Comparison of ENCODE assay signal across 8 mouse cellular contexts in genomic region chr6:146994236-146994635, GRCm38 (mm10). TPM values are rescaled to one million over a fixed set of nuclear protein-coding genes. Genes with fewer than 3 reads are reported as not detected.
DNase-seq lines count a peak whose midpoint lies in the region; ATAC-seq lines count a peak whose summit lies in the region.

No protein-coding gene starts in this region.

- no peaks in the 10 kb centered on the region for H3K9me3 ChIP-seq in hindbrain, embryonic 10.5 days
- no peaks in the 10 kb centered on the region for H3K9me3 ChIP-seq in hindbrain, embryonic 12.5 days (replicated peaks)
- H3K9me3 ChIP-seq in embryonic facial prominence, embryonic 10.5 days, result no peaks in the 10 kb centered on the region

- H3K27me3 ChIP-seq in hindbrain, embryonic 10.5 days (ENCODE audit: insufficient read depth, poor library complexity, severe bottlenecking), result no peaks in the 10 kb centered on the region
- H3K27me3 ChIP-seq in hindbrain, embryonic 12.5 days, result no peaks in the 10 kb centered on the region
- no peaks in the 10 kb centered on the region for H3K27me3 ChIP-seq in embryonic facial prominence, embryonic 10.5 days (replicated peaks; ENCODE audit: low read depth, poor library complexity, severe bottlenecking)

- DNase-seq in hindbrain, embryonic 10.5 days (ENCODE audit: low spot score), result peak; percentile 18
- peak; percentile 20 for DNase-seq in CD4-positive helper T cell, adult 2 months (ENCODE audit: low read depth, low spot score)
- DNase-seq in WW6 (ENCODE audit: low read depth, low spot score), result peak; percentile 7
- DNase-seq in embryonic facial prominence, embryonic 10.5 days (ENCODE audit: low spot score), result peak; percentile 50
- DNase-seq in layer of hippocampus, adult 9-11 months, result peak; percentile 31
- DNase-seq in naive thymus-derived CD4-positive, alpha-beta T cell, adult 2 months (ENCODE audit: low read depth), result peak; percentile 54

- no peak overlapping the region for H3K4me3 ChIP-seq in hindbrain, embryonic 10.5 days
- H3K4me3 ChIP-seq in hindbrain, embryonic 12.5 days, result no peak overlapping the region
- no peak overlapping the region for H3K4me3 ChIP-seq in embryonic facial prominence, embryonic 10.5 days

- H3K9ac ChIP-seq in hindbrain, embryonic 12.5 days, result no peak overlapping the region

- no peak for ATAC-seq in hindbrain, embryonic 12.5 days (ENCODE audit: low FRiP score)
- no peak for ATAC-seq in monocyte, adult 5-6 weeks (replicated peaks; ENCODE audit: insufficient number of reproducible peaks, low FRiP score, low TSS enrichment, poor library complexity, severe bottlenecking)

- H3K4me2 ChIP-seq in hindbrain, embryonic 12.5 days (replicated peaks), result no peak overlapping the region

- H3K4me1 ChIP-seq in hindbrain, embryonic 10.5 days (replicated peaks), result no peaks in the 10 kb centered on the region
- H3K4me1 ChIP-seq in hindbrain, embryonic 12.5 days, result no peaks in the 10 kb centered on the region
- no peaks in the 10 kb centered on the region for H3K4me1 ChIP-seq in embryonic facial prominence, embryonic 10.5 days

- H3K27ac ChIP-seq in hindbrain, embryonic 10.5 days, result no peak overlapping the region
- no peak overlapping the region for H3K27ac ChIP-seq in hindbrain, embryonic 12.5 days
- no peak overlapping the region for H3K27ac ChIP-seq in embryonic facial prominence, embryonic 10.5 days (replicated peaks)

- peaks cover 11% of the 10 kb centered on the region for H3K36me3 ChIP-seq in hindbrain, embryonic 10.5 days
- no peaks in the 10 kb centered on the region for H3K36me3 ChIP-seq in hindbrain, embryonic 12.5 days
- peaks cover 26% of the 10 kb centered on the region for H3K36me3 ChIP-seq in embryonic facial prominence, embryonic 10.5 days (replicated peaks)

- 48% methylated on average over 5 of the region's 5 CpGs for WGBS in hindbrain, embryonic 10.5 days
- 39% methylated on average over 5 of the region's 5 CpGs for WGBS in hindbrain, embryonic 12.5 days
- WGBS in embryonic facial prominence, embryonic 10.5 days, result 45% methylated on average over 5 of the region's 5 CpGs

RNA-seq across cellular contexts. Expression of gene Rep15, which starts 38.1 kb away (rescaled TPM):
- 0.50 and 0.97 TPM in 2 replicates for polyA plus RNA-seq in hindbrain, embryonic 10.5 days (2016; fragmentation: Nextera tagmentation; extraction: Ambion mirVana)
- 0.50 and 0.90 TPM in 2 replicates for polyA plus RNA-seq in hindbrain, embryonic 12.5 days (2016; fragmentation: Nextera tagmentation; extraction: Ambion mirVana)
- polyA plus RNA-seq in embryonic facial prominence, embryonic 10.5 days (2016; fragmentation: Nextera tagmentation; extraction: Ambion mirVana), result 1.0 and 1.2 TPM in 2 replicates
- 0.39 to 1.5 TPM (median 0.48 TPM) in 3 replicates for total RNA-seq in monocyte, adult 5-6 weeks (2017)

RNA-seq across cellular contexts. Expression of gene 1700034J05Rik, which starts 40.0 kb away (rescaled TPM):
- 0.14 and 0.32 TPM in 2 replicates for polyA plus RNA-seq in hindbrain, embryonic 10.5 days (2016; fragmentation: Nextera tagmentation; extraction: Ambion mirVana)
- polyA plus RNA-seq in hindbrain, embryonic 12.5 days (2016; fragmentation: Nextera tagmentation; extraction: Ambion mirVana), result 0.10 and 0.13 TPM in 2 replicates
- 0.14 and 0.27 TPM in 2 replicates for polyA plus RNA-seq in embryonic facial prominence, embryonic 10.5 days (2016; fragmentation: Nextera tagmentation; extraction: Ambion mirVana)
- total RNA-seq in monocyte, adult 5-6 weeks (2017), result 1.2 TPM in 1 of 3 replicates, not detected in the others

RNA-seq across cellular contexts. Expression of gene Mrps35, which starts 48.3 kb away (rescaled TPM):
- polyA plus RNA-seq in hindbrain, embryonic 10.5 days (2016; fragmentation: Nextera tagmentation; extraction: Ambion mirVana), result 104 and 106 TPM in 2 replicates
- polyA plus RNA-seq in hindbrain, embryonic 12.5 days (2016; fragmentation: Nextera tagmentation; extraction: Ambion mirVana), result 69.9 and 70.8 TPM in 2 replicates
- 109 and 122 TPM in 2 replicates for polyA plus RNA-seq in embryonic facial prominence, embryonic 10.5 days (2016; fragmentation: Nextera tagmentation; extraction: Ambion mirVana)
- 52.8 to 89.4 TPM (median 63.5 TPM) in 3 replicates for total RNA-seq in monocyte, adult 5-6 weeks (2017)
